Mouse (Mus musculus) liver (tissue): Measurements from ENCODE around the gene Zfp46.

Experiments
- DNase-seq: peaks from one replicate; pipeline ENCODE4 v3.0.0-alpha.2; 2020; ENCODE audit warnings: mixed read lengths

Zfp46 gene

DNA sequence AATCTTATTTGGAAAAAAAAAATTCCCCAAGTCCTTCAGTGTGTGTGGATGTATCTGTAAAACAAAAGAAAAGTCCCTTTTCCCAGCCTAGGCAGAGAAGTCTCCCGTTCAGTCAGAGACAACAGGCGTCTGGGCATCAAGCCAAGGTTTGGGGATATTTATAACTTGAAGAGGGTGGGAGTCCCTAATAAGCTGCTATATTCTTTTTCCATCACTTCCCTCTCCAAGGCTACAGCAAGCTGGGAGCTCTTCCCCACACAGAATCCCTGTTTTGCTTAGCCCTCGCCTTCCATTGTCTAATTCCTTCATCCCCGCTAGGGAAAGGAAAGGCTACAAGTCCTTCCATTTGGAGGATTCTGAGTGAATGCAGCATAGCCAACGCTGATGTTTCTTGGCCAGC lies at the start of gene Zfp46:
Gene Zfp46 (plus strand): TSS at position 229 of the 400 bp plus-strand sequence.
- DNase-seq: peak; percentile 53

DNA sequence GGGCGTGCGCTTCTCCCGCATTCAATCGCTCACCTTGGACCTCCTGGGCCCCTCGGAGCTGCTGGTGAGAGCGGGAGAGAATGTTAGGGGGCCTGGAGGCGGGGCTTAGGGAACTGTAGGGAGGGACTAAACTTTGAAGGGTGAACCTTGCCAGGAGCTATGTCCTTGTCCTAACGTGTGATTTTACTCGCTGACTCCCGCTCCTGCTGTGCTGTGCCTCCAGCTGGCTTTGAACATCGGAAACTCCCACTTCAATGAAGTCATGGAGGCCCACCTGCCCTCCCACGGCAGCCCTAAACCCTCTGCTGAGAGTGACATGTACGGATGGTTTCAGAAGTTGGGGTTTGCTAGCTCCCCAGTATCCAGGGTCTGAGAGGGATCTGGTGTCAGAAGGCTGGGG lies 45.8 kb upstream of the Zfp46 start:
- no peak for DNase-seq

DNA sequence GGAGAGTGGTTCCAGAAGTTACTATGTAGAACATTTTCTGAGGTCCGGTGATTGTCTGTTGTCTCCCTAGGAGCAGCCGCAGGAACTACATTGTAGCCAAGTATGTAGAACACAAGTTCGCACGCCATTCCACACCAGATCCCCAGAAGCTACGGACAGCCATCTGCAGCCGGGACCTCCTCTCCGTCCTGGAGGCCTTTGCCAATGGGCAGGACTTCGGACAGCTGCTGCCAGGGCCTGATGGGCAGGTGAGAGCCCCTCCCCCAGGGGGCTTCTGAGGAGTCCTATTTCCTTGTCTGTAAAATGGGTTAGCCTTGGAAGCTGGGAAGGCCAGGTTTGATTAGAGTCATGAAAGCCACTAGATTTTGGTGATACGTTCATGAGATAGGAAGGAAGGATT lies 45.4 kb upstream of the Zfp46 start:
- DNase-seq: no peak

DNA sequence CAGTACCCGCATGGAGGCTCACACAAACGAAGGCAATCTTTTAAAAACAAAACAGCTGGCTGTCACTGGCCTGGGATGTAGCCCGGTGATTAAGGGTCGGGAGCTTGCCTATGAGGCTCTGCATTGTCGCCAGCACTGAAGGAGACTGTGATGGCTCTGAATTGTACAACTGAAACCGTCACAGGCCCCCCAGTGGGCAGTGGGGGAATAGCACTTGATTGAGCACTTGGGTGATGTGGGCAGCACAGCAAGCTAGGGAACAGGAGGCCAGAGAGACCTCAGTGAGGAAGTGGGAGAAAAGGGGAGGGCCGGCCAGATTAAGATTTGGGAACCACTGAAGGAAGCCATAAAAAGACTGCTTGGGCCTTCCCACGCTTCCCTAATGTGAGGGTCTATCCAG lies 44.9 kb upstream of the Zfp46 start:
- DNase-seq: peak; percentile 77

DNA sequence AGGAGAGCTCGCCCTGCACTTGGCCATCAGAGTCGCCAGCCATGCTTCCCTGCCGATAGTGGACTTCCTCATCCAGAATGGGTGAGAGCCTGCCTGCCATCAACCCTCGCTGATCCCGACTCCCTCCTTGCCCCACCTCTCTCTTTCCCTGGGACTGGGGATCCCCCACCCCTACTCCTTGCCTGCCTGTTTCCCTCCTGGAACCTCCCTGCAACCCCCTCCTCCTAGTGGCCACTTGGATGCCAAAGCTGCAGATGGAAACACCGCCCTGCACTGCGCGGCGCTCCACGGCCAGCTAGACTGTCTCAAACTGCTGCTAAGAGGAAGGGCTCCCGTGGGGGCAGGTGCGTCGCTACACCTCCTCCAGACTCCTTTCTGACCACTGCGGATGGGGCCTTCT lies 44.4 kb upstream of the Zfp46 start:
- DNase-seq: no peak

DNA sequence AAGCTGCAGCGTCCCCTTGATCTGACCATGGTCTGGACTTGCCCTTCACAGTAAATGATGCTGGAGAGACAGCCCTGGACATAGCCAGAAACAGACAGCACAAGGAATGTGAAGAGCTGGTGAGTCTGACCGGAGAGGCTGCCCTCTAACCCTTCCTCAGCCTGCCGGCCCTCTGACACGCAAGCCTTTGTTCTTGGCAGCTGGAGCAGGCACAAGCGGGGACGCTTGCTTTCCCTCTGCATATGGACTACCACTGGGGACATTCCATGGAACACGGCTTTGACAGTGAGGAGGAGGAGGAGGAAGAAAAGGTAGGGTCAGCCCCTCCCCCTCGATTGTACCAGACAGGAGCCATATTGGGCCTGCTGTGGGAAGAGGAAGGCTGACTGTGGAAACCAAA lies 43.5 kb upstream of the Zfp46 start:
- DNase-seq: no peak

DNA sequence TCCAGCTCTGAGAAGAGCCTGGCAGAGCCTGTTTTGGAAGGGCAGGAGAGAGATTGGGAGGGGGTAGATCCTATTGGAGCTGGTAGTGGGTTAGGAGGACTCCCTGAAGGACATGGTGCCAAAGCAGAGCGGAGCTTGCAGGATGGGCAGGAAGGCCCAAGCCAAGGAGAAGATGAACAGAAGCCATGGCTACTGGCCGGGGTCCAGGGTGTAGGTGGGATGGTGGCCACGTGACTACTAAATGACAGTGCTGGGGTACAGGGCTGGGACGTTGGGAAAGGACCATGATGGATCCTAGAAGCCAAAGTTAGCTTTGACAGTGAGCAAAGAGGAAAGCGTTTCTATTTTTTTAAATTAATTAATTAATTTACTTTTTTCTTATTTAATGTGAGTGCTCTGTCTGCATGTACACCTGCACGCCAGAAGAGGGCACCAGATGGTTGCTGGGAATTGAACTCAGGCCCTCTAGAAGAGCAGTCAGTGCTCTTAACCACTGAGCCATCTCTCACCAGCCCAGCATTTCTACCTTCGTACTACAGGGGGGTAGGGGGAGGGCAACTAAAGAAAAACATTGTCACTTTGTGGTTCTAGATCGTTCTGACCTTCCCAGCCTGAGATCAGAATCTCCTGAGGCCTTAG lies 42.3 kb upstream of the Zfp46 start:
- DNase-seq: peak; percentile 32

DNA sequence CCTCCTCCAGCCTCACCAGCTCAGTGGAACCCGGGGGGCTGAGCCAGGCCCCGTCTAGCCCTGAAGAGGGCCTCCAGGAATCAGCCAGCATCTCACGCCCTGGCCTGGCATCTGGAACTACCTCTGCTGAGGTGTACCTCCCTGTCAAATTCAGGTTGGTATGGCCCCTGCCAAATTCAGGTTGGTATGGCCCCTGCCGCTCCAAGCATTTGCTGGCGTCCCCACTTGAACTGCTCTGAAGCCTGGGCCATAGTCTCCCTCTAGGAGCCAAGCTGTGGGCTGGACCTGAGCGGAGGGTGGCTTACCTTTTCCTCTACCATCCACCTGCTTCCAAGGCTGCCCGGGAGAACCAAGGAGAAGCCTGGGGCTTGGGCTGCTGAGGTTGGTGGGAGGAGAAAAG lies 41.8 kb upstream of the Zfp46 start:
- no peak for DNase-seq

DNA sequence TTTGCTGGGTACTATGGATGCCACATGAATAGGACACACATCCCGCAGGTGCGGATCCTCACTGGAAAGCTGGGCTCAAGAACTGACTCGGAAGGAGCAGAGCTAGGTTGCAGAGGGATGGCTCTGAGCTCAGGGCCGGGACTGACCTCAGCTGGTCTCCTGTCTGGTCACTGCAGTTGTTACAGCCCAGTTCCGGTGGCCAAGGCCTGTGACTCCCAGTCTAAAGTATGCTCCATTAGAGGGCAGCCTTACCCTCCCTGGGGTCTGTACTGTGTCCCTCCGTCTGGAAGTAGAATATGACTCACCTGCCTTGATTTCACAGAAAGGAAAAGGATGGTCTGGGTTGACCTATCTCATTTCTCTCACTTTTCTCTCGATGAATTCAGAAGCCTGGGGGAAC lies 40.3 kb upstream of the Zfp46 start:
- DNase-seq: no peak

DNA sequence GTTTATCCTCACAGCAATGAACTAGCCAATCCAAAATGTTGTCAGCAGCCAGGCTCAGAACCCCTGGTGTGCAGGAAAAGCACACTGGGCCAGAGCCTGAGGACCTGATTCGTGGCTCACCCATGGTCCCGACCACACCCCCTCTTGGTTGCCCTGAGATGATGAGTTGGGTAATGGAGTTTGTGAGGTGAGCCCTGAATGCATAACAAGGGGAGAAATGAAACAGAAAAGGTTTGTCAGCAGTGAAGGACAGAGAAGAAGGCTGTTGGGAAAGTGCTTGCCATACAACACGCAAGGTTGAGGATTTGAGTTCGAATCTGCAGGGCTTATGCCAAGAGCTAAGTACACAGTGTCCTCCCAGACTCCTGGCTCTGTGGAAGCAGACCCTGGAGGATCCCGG lies 38.8 kb upstream of the Zfp46 start:
- no peak for DNase-seq

DNA sequence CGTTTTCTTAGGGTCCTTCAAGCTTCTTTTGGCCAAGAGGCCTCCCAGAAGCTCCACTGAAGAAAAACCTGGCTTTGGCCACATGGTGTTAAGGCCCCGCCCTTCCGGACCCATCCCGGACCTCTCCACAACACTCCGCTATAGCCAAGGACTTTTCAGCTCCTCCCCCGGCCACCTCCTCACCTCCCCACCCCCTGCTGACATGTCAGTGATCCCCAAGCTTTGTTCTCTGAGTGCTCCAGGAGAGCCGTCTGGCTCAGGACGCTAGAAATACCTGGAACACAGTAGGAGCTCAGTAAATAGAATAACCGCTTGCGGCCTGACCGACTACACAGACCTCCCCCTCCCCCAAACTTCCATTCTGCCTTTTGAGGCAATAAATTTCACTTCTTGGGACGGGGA lies 37.9 kb upstream of the Zfp46 start:
- DNase-seq: no peak

DNA sequence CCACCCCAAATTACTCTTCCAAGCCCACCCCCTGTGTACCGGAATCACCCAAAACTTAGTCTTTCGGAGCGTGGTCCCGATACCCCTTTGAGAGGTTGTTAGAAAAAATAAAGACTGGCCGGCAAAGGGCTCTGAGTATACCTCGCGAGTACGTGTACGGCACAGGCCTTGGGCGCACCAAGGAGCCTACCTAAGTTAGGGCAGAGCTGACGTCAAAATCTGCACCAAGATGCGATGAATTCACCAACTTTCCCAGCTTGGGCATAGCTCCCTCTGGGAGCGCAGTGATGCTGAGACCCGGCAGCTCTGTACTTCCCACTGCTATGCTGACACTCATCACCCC lies 37.1 kb upstream of the Zfp46 start:
- DNase-seq: no peak

DNA sequence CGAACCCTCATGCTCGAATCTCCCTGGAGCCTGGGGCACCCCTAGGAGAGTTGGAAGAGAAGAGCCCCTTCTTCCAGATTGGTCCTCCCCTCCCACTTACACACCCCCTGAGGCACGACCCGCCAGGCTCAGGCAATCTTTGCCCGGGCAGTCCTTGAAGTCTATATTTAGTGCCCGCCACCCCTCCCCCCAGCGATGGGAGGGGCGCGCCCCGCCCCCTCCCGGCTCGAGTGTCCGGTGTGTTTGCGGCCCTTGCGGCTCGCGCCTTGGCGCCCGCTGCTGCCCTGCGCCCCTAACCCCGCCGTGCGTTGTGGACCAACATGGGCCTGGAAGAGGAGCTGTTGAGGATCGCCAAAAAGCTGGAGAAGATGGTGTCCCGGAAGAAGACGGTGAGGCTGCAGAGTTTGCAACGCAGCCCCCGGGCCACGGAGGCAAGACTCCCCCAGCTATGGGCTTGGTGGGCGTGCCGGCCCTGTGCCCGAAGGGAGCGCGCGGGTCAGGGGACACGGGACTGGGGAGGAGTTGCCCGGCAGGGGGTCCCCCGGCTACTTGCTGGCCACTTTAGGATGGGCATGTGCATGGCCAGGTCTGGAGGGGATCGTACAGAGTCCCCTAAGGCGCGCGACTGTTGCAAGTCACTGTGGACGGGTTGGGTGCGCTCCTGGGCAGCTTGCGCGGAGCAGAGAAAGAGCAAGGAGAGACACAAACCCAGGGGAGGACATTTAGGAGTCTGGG lies 36.6 kb upstream of the Zfp46 start, which contains the start of gene Tcea3:
Gene Tcea3 (plus strand): TSS at position 1 of the 735 bp plus-strand sequence.
- DNase-seq: peak; percentile 63

DNA sequence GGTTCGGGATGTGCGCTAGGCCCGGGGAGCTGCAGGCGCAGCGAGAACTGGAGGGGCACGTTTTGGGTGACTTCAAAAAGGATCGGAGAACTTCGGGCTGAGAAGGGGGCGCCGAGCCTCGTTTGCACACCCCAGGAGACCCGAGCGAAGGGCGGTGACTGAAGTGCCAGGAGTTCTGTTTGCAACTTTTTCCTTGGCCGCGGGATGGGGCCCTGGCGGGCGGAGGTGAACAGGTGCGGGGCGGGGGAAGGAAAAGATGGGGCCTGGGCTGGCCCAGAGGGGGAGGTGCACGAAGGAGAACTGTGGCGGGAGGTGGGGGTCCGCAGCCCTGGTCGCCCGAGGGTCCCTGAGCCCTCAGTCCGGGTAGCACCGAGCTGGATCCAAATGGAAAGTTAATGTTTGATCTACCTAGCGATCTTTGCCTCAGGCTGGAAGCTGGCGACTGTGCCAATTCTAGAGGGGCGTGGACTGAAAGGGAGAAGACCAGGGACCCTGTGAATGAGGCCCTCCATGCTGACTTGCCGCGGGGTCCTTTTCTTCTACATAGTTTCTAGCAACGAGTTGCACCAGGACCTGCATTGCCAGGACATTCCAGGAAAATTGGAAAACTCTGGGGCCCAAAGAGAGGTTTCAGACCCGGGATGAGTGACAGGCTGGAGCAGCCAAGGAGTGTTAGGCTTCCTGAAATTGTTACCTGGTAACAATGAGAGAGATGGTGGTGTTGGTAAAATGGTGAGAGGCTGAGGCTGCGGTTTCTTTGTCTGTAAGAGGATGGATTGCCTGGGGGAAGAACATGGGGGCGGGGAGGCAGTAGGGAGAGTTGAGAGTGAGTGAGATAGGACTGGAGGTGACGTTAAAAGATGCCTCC lies 35.8 kb upstream of the Zfp46 start:
- no peak for DNase-seq

DNA sequence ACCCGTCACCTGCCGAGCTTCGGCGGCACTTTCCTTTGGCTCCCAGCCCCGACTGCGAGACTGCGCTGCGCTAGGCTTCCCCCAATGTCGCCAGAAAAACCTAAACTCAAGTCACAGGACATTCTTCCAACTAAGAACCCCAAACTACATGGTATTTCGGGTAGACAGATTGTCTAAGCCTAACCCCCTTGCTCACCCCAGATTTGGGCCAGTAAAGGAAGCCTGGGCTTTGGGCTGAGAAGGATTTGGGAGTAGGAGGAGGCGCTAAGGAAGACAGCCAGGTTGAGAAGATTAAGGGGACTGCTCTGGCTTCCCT lies 35.2 kb upstream of the Zfp46 start:
- DNase-seq: no peak

DNA sequence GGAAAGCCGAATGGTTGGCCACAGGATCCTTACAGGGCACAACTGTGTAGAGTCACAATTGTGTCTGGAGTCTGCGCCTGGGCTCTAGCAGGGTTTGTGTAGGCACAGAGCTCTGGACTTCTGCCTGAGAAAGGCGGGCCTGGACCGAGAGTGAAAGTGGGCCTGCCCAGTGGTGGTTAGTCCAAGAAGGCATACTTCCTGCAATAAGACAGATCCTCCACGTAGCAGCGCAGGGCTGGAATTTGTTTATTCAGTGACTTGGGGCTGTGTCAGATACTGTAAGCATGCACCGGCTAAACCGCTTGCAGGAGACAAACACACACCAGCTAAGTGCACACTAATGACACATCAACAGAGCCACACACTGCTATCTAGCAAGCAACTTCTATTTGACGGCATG lies 34.7 kb upstream of the Zfp46 start:
- DNase-seq: no peak

DNA sequence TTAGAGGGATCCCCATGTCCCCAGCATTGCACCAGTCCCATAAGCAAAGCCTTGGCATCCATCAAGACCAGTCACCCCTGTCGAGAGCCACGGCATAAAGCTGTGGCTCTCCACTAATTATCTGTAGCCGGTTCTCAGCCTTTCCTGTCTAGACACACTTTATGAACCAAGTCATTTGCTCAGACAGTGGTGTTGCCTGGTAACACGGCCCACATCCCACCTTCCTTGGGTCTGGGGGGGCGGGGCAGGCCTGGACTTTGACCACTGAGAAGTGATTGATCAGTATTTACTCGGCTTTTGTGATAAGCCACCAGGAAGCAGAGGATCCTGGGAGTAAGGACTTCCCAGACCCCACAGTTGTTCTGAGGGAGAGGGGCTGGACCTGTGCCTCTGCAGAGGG lies 28.6 kb upstream of the Zfp46 start:
- DNase-seq: peak; percentile 23

DNA sequence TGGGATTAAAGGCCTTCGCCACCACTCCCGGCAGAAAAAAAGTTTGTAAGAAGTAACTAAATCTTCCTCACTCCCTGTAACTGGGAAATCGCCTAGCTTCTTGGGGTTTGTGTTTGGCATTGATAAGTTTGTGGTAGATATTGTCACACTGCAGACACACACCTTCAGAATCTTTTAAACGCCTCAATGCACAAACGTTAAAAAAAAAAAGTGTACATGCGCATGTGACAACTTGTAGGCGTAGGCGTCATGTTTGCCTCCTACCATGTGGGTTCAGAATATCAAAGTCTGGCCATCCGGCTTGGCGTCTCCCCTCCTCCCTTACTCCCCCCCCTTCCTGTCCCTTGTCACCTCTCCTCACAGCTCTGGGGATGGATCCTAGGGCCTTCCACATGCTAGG lies 27.8 kb upstream of the Zfp46 start:
- DNase-seq: no peak

DNA sequence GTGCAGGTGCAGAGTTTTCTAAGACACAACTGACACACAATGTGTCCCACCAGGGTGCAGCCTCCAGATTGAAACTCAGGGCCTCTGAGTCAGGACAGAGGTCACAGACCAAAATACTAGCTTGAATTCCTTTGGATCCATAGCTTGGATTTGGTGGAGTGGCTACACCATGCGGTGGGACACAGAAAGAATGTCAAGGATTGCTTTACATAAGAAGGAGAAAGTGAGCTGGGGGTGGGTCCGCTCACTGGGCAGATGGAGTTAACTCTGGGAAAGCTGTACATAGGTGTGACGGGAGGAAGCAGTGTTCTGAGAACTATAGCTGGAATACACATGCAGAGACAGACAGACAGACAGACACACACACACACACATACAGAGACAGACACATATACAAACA lies 24.6 kb upstream of the Zfp46 start:
- no peak for DNase-seq

DNA sequence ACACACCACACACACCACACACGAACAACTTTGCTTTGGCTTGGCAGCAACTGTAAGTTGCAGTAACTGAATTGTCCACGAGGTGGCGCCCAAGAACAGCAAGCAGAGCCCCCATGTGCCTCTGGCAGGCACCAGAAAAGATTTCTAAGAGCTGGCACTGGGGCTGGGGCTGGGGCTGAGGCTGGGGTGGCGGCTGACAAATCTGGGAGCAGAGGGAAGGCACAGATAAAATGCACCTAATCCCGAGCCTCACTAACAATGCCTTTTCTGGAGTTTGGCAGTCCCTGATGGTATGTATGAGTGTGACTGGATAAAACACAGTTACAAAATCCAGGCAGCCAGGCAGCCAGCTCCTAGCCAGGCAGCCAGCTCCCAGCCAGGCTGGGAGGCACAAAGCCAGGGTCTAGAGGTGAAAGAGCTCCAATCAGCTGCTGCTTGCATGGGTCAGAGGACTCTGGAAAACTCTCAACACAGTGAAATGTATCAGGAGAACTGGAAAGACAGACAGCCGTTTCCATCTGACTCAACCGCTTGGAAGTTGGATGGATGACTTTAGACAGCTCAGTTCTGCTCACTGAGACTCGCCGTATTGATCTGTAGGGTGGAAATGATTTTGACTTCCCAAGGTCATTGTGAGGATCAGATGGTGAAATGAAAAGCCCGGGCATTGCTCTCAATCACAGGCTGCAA lies 23.8 kb upstream of the Zfp46 start:
- DNase-seq: peak; percentile 84

DNA sequence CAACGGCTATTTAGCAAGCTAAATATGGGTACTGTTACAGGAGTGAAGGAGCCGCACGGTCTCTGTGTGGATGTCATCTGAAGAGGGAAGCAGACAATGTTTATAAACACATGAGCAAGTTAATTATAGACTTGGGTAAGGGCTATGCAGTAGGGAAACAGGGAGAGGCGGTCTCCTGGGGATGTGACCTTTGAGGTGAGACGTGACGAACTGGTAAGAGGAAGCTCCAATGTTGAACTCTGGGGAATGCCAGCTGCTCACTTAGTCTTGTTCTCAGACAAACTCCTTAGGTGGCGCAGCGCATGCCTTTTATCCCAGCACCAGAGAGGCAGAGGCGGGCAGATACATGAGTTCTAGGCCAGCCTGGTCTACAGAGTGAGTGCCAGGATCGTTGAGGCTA lies 22.6 kb upstream of the Zfp46 start:
- no peak for DNase-seq

DNA sequence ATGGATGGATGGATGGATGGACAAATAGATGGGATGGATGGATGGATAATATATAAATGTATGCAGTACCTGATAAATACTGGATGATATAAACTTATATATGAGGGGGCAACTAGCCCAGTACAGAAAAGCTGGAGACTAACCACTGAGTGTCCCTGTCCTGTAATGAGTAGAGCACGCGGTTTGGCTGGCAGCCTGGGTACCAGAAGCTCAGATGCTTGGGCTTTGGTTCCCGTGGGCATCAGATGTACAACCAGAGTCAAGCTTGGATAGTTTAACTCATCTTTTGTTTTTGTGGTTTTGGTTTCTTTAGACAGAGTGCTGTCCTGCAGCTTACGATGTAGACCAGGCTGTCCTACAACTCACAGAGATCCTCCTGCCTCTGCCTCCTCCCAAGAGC lies 20.9 kb upstream of the Zfp46 start:
- no peak for DNase-seq

DNA sequence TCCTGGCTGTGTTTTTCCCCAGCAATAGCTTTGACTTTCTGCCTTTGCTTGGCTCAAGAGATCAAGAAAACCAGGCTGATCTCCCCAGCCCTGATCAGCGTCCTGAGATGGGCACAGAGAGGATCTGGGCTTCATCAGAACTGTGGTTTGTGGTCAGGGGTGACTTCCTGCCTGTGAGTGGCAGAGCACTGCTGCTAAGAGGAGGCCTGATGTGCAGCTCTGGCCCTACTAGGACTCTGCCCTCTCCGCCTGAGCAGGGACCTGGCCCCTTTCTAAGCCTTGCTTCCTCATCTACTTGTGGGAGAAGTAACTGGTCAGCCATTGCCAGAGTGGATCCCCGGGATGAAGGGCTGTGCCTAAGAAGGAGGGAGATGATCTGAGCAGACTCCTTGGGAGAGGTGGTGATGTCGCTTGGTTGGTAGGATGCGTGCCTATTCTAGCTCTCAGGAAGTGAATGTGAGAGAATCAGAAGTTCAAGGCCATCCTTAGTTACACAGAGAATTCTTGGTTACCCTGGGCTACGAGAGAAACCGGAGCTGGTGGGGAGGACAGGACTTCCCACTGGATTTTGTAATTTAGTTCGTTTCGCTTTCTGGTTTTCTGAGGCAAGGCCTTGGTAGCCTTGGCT lies 17.7 kb upstream of the Zfp46 start:
- DNase-seq: peak; percentile 41
